Mouse (Mus musculus): ENCODE results near the gene Plcxd2.

DNA sequence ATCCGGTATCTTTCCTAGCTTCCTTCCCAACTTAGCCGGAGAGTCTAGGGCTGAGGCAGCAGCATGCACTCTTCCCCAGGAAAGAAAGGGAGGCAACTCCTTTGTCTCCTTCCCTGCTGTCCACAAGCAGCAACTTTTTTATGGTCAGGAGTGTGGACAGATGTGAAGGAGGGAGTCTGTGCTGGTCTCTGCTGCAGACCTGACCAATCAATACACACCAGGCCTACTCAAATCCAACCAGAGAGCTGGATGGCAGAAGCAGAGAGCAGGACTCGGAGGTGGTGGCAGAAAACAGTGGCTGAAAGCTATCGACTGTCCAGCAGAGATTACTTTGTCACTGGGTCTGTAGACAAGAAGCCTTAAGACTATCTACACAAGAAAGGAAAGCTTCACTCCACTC is 56.6 kb downstream of the Plcxd2 start, which contains the start of gene Phldb2:
- TF ChIP-seq CTCF (IDR thresholded peaks at IDR 0.05; ENCODE audit: low read depth): no peak
- no peak for TF ChIP-seq EP300 (IDR thresholded peaks at IDR 0.05; ENCODE audit: low read depth)

Data from liver, postnatal 0 days (tissue).